Mouse (Mus musculus) liver, postnatal 0 days (tissue): ENCODE data around the gene Adamts20. TPM values are rescaled to one million over a fixed set of nuclear protein-coding genes. Genes with fewer than 3 reads are reported as not detected.

Source experiments
- ATAC-seq: fragments of 200-750 bp; cut with Nextera tagmentation; 2 replicates; pipeline ENCODE4 v1.8.0; 2017; ENCODE audit warnings: mild to moderate bottlenecking, moderate library complexity
- DNase-seq: peaks from one replicate; pipeline ENCODE4 v3.0.0-alpha.2; 2016
- H3K27ac ChIP-seq: fragments of 300-500 bp; sonication (generic); 2 replicates; pipeline ENCODE4 v1.5.1; 2014; ENCODE audit warnings: antibody characterized with exemption, moderate library complexity, mild to moderate bottlenecking, low read depth
- H3K27me3 ChIP-seq: fragments of 300-500 bp; sonication (generic); 2 replicates; pipeline ENCODE4 v1.6.1; 2014; ENCODE audit warnings: low read length, control low read depth, mixed read lengths; ENCODE audit not compliant: insufficient read depth
- H3K36me3 ChIP-seq: fragments of 300-500 bp; sonication (generic); replicated peaks from 2 replicates; pipeline ENCODE4 v1.6.1; 2014; ENCODE audit warnings: mild to moderate bottlenecking, control low read depth, low read length, moderate library complexity, mixed read lengths; ENCODE audit not compliant: insufficient read depth
- H3K4me1 ChIP-seq: fragments of 300-500 bp; sonication (generic); 2 replicates; pipeline ENCODE4 v1.6.1; 2014; ENCODE audit warnings: antibody characterized with exemption, mild to moderate bottlenecking, control low read depth; ENCODE audit not compliant: insufficient read depth
- H3K4me2 ChIP-seq: fragments of 300-500 bp; sonication (generic); 2 replicates; pipeline ENCODE4 v1.6.1; 2014; ENCODE audit warnings: low read depth, mild to moderate bottlenecking, low read length, moderate library complexity, mixed read lengths
- H3K4me3 ChIP-seq: fragments of 300-500 bp; sonication (generic); 2 replicates; pipeline ENCODE4 v1.5.1; 2014; ENCODE audit warnings: low read depth, low read length
- H3K9ac ChIP-seq: fragments of 300-500 bp; sonication (generic); replicated peaks from 2 replicates; pipeline ENCODE4 v1.6.1; 2014; ENCODE audit warnings: mild to moderate bottlenecking, moderate library complexity
- H3K9me3 ChIP-seq: fragments of 300-500 bp; sonication (generic); 2 replicates; pipeline ENCODE4 v1.6.1; 2016; ENCODE audit warnings: mild to moderate bottlenecking, control low read depth, low read length, mixed read lengths
- CTCF ChIP-seq: sonication (generic); IDR thresholded peaks from 2 replicates; pipeline ENCODE4 v1.5.1; 2016; ENCODE audit warnings: antibody characterized with exemption, low read depth
- EP300 ChIP-seq: IDR thresholded peaks from 2 replicates; pipeline ENCODE4 v1.6.1; 2016; ENCODE audit warnings: antibody characterized with exemption, low read depth, mild to moderate bottlenecking
- WGBS: fragments of 180-500 bp; shearing (Covaris S2); extraction: QIAGEN DNeasy Blood & Tissue Kit; methylation state at CpG from one replicate; pipeline ENCODE4 v1.1.7; 2014; ENCODE audit not compliant: insufficient replicate concordance; 5-methylcytosine and 5-hydroxymethylcytosine counted together
- polyA plus RNA-seq: library from polyadenylated mRNA; unstranded; fragments of >200 nt; fragmentation: Nextera tagmentation; extraction: Ambion mirVana; gene quantifications from 2 replicates; pipeline ENCODE4 v1.2.1, GENCODE M21; 2015

Gene Adamts20
- polyA plus RNA-seq, 1 experiment from 2014 or later = not detected

GRCm38 (mm10) chr15:94482555-94482954, 17.3 kb upstream of the Adamts20 start:
- Histone ChIP-seq H3K4me1 (no peaks in the 10 kb centered on the region), H3K4me3 (no peak overlapping the region), H3K27ac (no peak overlapping the region), H3K36me3 (no peaks in the 10 kb centered on the region), H3K9ac (no peak overlapping the region), H3K27me3 (no peaks in the 10 kb centered on the region), H3K4me2 (no peak overlapping the region), H3K9me3 (no peaks in the 10 kb centered on the region)
- DNase-seq (no peak), ATAC-seq (no peak)
- TF ChIP-seq EP300 = no peak
- TF ChIP-seq CTCF = no peak
- WGBS = 78% methylated on average over 2 of the region's 2 CpGs

GRCm38 (mm10) chr15:94480792-94481191, 15.6 kb upstream of the Adamts20 start:
- Histone ChIP-seq H3K4me3 (no peak overlapping the region), H3K36me3 (no peaks in the 10 kb centered on the region), H3K9ac (no peak overlapping the region), H3K9me3 (no peaks in the 10 kb centered on the region), H3K4me2 (no peak overlapping the region), H3K27me3 (no peaks in the 10 kb centered on the region), H3K4me1 (no peaks in the 10 kb centered on the region), H3K27ac (no peak overlapping the region)
- no peak for DNase-seq
- ATAC-seq = no peak
- TF ChIP-seq CTCF = no peak
- TF ChIP-seq EP300 = no peak
- 58% methylated on average over 4 of the region's 4 CpGs for WGBS

- no peaks in the 10 kb centered on the region for H3K9me3 ChIP-seq
- no peak overlapping the region for H3K4me3 ChIP-seq
- H3K9ac ChIP-seq = no peak overlapping the region
- H3K27me3 ChIP-seq = no peaks in the 10 kb centered on the region
- WGBS = 51% methylated on average over 5 of the region's 5 CpGs
- ATAC-seq (no peak), DNase-seq (no peak)
- H3K36me3 ChIP-seq = no peaks in the 10 kb centered on the region
- H3K4me2 ChIP-seq = no peak overlapping the region
- no peaks in the 10 kb centered on the region for H3K4me1 ChIP-seq
- TF ChIP-seq CTCF (no peak), EP300 (no peak)
- H3K27ac ChIP-seq = no peak overlapping the region
Measured at GRCm38 (mm10) chr15:94480248-94480647, 15.0 kb upstream of the Adamts20 start.

GRCm38 (mm10) chr15:94479513-94480136, 14.4 kb upstream of the Adamts20 start:
- H3K27me3 ChIP-seq = no peaks in the 10 kb centered on the region
- H3K9ac ChIP-seq = no peak overlapping the region
- H3K9me3 ChIP-seq = no peaks in the 10 kb centered on the region
- TF ChIP-seq EP300 = no peak
- no peak for TF ChIP-seq CTCF
- H3K4me1 ChIP-seq = no peaks in the 10 kb centered on the region
- H3K4me3 ChIP-seq = no peak overlapping the region
- H3K4me2 ChIP-seq = no peak overlapping the region
- no peaks in the 10 kb centered on the region for H3K36me3 ChIP-seq
- ATAC-seq (no peak), DNase-seq (no peak)
- 66% methylated on average over 3 of the region's 3 CpGs for WGBS
- no peak overlapping the region for H3K27ac ChIP-seq

GRCm38 (mm10) chr15:94478706-94479105, 13.5 kb upstream of the Adamts20 start:
- WGBS = 30% methylated on average over 13 of the region's 13 CpGs
- Histone ChIP-seq H3K36me3 (no peaks in the 10 kb centered on the region), H3K4me3 (no peak overlapping the region), H3K9ac (no peak overlapping the region), H3K9me3 (no peaks in the 10 kb centered on the region), H3K27me3 (no peaks in the 10 kb centered on the region), H3K4me1 (no peaks in the 10 kb centered on the region), H3K27ac (no peak overlapping the region), H3K4me2 (no peak overlapping the region)
- no peak for TF ChIP-seq CTCF
- no peak for TF ChIP-seq EP300
- DNase-seq (no peak), ATAC-seq (no peak)

GRCm38 (mm10) chr15:94477287-94477686, 12.1 kb upstream of the Adamts20 start:
- H3K4me3 ChIP-seq = no peak overlapping the region
- H3K9me3 ChIP-seq = no peaks in the 10 kb centered on the region
- H3K4me1 ChIP-seq = no peaks in the 10 kb centered on the region
- no peak overlapping the region for H3K4me2 ChIP-seq
- H3K36me3 ChIP-seq = no peaks in the 10 kb centered on the region
- no peak for ATAC-seq
- DNase-seq = no peak
- TF ChIP-seq EP300 = no peak
- no peak for TF ChIP-seq CTCF
- WGBS = 68% methylated on average over 7 of the region's 7 CpGs
- no peaks in the 10 kb centered on the region for H3K27me3 ChIP-seq
- no peak overlapping the region for H3K9ac ChIP-seq
- H3K27ac ChIP-seq = no peak overlapping the region

- no peak overlapping the region for H3K4me3 ChIP-seq
- no peak for TF ChIP-seq CTCF
- TF ChIP-seq EP300 = no peak
- H3K9ac ChIP-seq = no peak overlapping the region
Measured at GRCm38 (mm10) chr15:94475975-94476374, 10.8 kb upstream of the Adamts20 start.

More at GRCm38 (mm10) chr15:94475975-94476374, 10.8 kb upstream of the Adamts20 start:
- H3K4me1 ChIP-seq = no peaks in the 10 kb centered on the region
- DNase-seq (no peak), ATAC-seq (no peak)
- H3K9me3 ChIP-seq = no peaks in the 10 kb centered on the region
- WGBS = 82% methylated on average over 5 of the region's 5 CpGs
- H3K27me3 ChIP-seq = no peaks in the 10 kb centered on the region
- no peak overlapping the region for H3K27ac ChIP-seq
- no peak overlapping the region for H3K4me2 ChIP-seq
- no peaks in the 10 kb centered on the region for H3K36me3 ChIP-seq
